Mouse (Mus musculus) MEL (cell line): Measurements from ENCODE around the gene Fbxl5. TPM values are rescaled to one million over a fixed set of nuclear protein-coding genes. Genes with fewer than 3 reads are reported as not detected.
A peak's percentile ranks its signal among the peaks of the same experiment; 100 is the strongest.

ENCODE experiments used
- DNase-seq: peaks from one replicate; pipeline ENCODE4 v3.0.0; 2011; ENCODE audit warnings: low read depth, low spot score
- H3K27ac ChIP-seq: 2 replicates; pipeline ENCODE4 v1.5.1; 2012; ENCODE audit warnings: low read depth, mild to moderate bottlenecking, control low read depth, low read length, moderate library complexity; ENCODE audit not compliant: control insufficient read depth
- H3K27me3 ChIP-seq, 2 experiments: fragments of 150-350 bp in 1 of 2; sonication (generic) in 1 of 2; 2 replicates each; pipeline ENCODE4 v1.6.1; 2012; ENCODE audit warnings: low read length in 2 of 2, mild to moderate bottlenecking in 2 of 2, improper control_type of control experiment in 1 of 2, moderate library complexity in 1 of 2; ENCODE audit not compliant: insufficient read depth in 2 of 2, control insufficient read depth in 1 of 2
- H3K36me3 ChIP-seq, 2 experiments: 2 replicates each; pipeline ENCODE4 v1.6.1; 2012 to 2014; ENCODE audit warnings: low read length in 2 of 2, improper control_type of control experiment in 1 of 2, inconsistent platforms in 1 of 2, mild to moderate bottlenecking in 1 of 2; ENCODE audit not compliant: insufficient read depth in 2 of 2, control insufficient read depth in 1 of 2
- H3K4me1 ChIP-seq, 2 experiments: fragments of 150-350 bp in 1 of 2; sonication (generic) in 1 of 2; 2 replicates each; pipeline ENCODE4 v1.6.1; 2012; ENCODE audit warnings: low read length in 2 of 2, improper control_type of control experiment in 1 of 2, mild to moderate bottlenecking in 1 of 2; ENCODE audit not compliant: insufficient read depth in 2 of 2, control insufficient read depth in 1 of 2
- H3K4me3 ChIP-seq, 2 experiments: fragments of 150-350 bp in 1 of 2; sonication (generic) in 1 of 2; 2 replicates each; pipeline ENCODE4 v1.5.1; 2012; ENCODE audit warnings: low read depth in 2 of 2, low read length in 2 of 2, mild to moderate bottlenecking in 2 of 2, moderate library complexity in 2 of 2, control low read depth in 1 of 2, improper control_type of control experiment in 1 of 2; ENCODE audit not compliant: control insufficient read depth in 1 of 2, insufficient read depth in 1 of 2
- H3K79me2 ChIP-seq: 2 replicates; pipeline ENCODE4 v1.6.1; 2012; ENCODE audit warnings: mild to moderate bottlenecking, low read length, moderate library complexity; ENCODE audit not compliant: control insufficient read depth, poor library complexity, insufficient read depth
- H3K9ac ChIP-seq: 2 replicates; pipeline ENCODE4 v1.6.1; 2012; ENCODE audit warnings: low read depth, mild to moderate bottlenecking, control low read depth, low read length, moderate library complexity; ENCODE audit not compliant: control insufficient read depth, poor library complexity, severe bottlenecking
- H3K9me3 ChIP-seq: fragments of 150-350 bp; sonication (generic); replicated peaks from 2 replicates; pipeline ENCODE4 v1.6.1; 2012; ENCODE audit warnings: mild to moderate bottlenecking, low read length, improper control_type of control experiment, moderate library complexity; ENCODE audit not compliant: insufficient read depth
- E2F4 ChIP-seq: IDR thresholded peaks from 2 replicates; pipeline ENCODE4 v1.6.1; 2011; ENCODE audit warnings: low read depth, low read length, improper control_type of control experiment, borderline replicate concordance
- ELF1 ChIP-seq: IDR thresholded peaks from 2 replicates; pipeline ENCODE4 v1.6.1; 2014; ENCODE audit warnings: low read depth, mild to moderate bottlenecking, inconsistent platforms, low read length, improper control_type of control experiment, moderate library complexity
- EP300 ChIP-seq, 2 experiments: IDR thresholded peaks; 2 replicates each; pipeline ENCODE4 v1.6.1; 2011; ENCODE audit warnings: improper control_type of control experiment in 2 of 2, low read length in 2 of 2, low read depth in 1 of 2, mild to moderate bottlenecking in 1 of 2
- ETS1 ChIP-seq: IDR thresholded peaks from 2 replicates; pipeline ENCODE4 v1.6.1; 2012; ENCODE audit warnings: low read depth, mild to moderate bottlenecking, inconsistent platforms, low read length, improper control_type of control experiment, moderate library complexity
- GATA1 ChIP-seq: IDR thresholded peaks from 2 replicates; pipeline ENCODE4 v1.6.1; 2011; ENCODE audit warnings: low read depth, low read length, improper control_type of control experiment
- KAT2A ChIP-seq: conservative IDR thresholded peaks from 2 replicates; pipeline ENCODE4 v1.6.1; 2012; ENCODE audit warnings: low read depth, low read length, improper control_type of control experiment, inconsistent platforms
- MAFK ChIP-seq: IDR thresholded peaks from 2 replicates; pipeline ENCODE4 v1.6.1; 2011; ENCODE audit warnings: low read depth, mild to moderate bottlenecking, low read length, improper control_type of control experiment, borderline replicate concordance
- MEF2A ChIP-seq: IDR thresholded peaks from 2 replicates; pipeline ENCODE4 v1.6.1; 2014; ENCODE audit warnings: low read depth, mild to moderate bottlenecking, inconsistent platforms, low read length, improper control_type of control experiment; ENCODE audit not compliant: poor library complexity, insufficient replicate concordance, severe bottlenecking; ENCODE audit errors: extremely low read depth
- NRF1 ChIP-seq: IDR thresholded peaks from 2 replicates; pipeline ENCODE4 v1.6.1; 2014; ENCODE audit warnings: low read depth, mild to moderate bottlenecking, inconsistent platforms, low read length, improper control_type of control experiment, moderate library complexity; ENCODE audit not compliant: poor library complexity, insufficient read depth, severe bottlenecking
- RCOR1 ChIP-seq: IDR thresholded peaks from 2 replicates; pipeline ENCODE4 v1.6.1; 2012; ENCODE audit warnings: low read depth, mild to moderate bottlenecking, inconsistent platforms, low read length, improper control_type of control experiment
- SIN3A ChIP-seq: IDR thresholded peaks from 2 replicates; pipeline ENCODE4 v1.6.1; 2012; ENCODE audit warnings: low read length, improper control_type of control experiment, inconsistent platforms
- TAL1 ChIP-seq: IDR thresholded peaks from 2 replicates; pipeline ENCODE4 v1.6.1; 2012; ENCODE audit warnings: mild to moderate bottlenecking, inconsistent platforms, low read length, moderate library complexity, mixed read lengths
- TCF12 ChIP-seq: IDR thresholded peaks from 2 replicates; pipeline ENCODE4 v1.6.1; 2014; ENCODE audit warnings: low read depth, mild to moderate bottlenecking, inconsistent platforms, low read length, improper control_type of control experiment, moderate library complexity
- ZMIZ1 ChIP-seq: IDR thresholded peaks from 2 replicates; pipeline ENCODE4 v1.6.1; 2012; ENCODE audit warnings: low read depth, mild to moderate bottlenecking, inconsistent platforms, low read length, improper control_type of control experiment, moderate library complexity
- ZNF384 ChIP-seq: IDR thresholded peaks from 2 replicates; pipeline ENCODE4 v1.6.1; 2012; ENCODE audit warnings: low read depth, mild to moderate bottlenecking, inconsistent platforms, low read length, improper control_type of control experiment
- polyA plus RNA-seq, 2 experiments: library from polyadenylated mRNA; stranded (reverse) in 1 of 2; unstranded in 1 of 2; fragments of >175 nt in 1 of 2; fragments of >200 nt in 1 of 2; gene quantifications; 2 replicates each; pipeline versions ENCODE4 v1.2.1 to v1.2.4; 2012; ENCODE audit warnings: low replicate concordance in 2 of 2, low read depth in 1 of 2; ENCODE audit not compliant: insufficient read length in 2 of 2, insufficient read depth in 1 of 2, missing spikeins in 1 of 2
- total RNA-seq: library from RNA; depleted of rRNA; stranded (reverse); fragments of 300-350 nt; gene quantifications from 2 replicates; pipeline ENCODE4 v1.2.3, GENCODE M21; 2012

Gene Fbxl5
- total and polyA plus RNA-seq, 3 experiments, result 22.8 to 25.7 TPM; not detected in 1

DNA sequence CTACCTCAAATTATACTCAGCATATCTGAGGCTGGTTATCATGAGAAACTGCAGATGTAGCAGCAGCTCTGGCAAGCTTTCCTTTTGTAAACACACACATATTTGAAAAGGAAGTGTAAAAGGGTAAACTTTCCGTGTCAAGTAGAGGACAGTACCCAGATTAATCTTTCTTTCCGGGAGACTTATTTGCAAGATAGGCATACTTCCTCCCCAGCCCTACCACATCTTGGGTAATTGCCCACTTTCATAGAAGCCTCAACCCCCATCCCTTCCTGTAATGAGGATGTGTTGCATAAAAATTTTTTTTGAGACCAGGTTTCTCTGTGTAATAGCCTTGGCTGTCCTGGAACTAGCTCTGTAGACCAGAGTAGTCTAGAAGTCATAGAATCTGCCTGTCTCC lies 34.3 kb upstream of the Fbxl5 start:
- H3K4me1 ChIP-seq, result peaks cover 3 to 11% of the 10 kb centered on the region in 2 experiments
- peaks cover 0 to 9% of the 10 kb centered on the region in 2 experiments; a peak in 2 of 4 replicates for H3K36me3 ChIP-seq
- TF ChIP-seq E2F4, result no peak
- peak; percentile 67; the same call in 1 of the 2 replicates for TF ChIP-seq ZNF384
- TF ChIP-seq TAL1, result no peak
- 0 out of 2 replicates have a peak, but pooled peaks have one; percentile 54 for TF ChIP-seq SIN3A
- no peak for TF ChIP-seq KAT2A
- peak; percentile 86 for TF ChIP-seq RCOR1
- TF ChIP-seq ELF1, result no peak
- TF ChIP-seq ETS1, result peak; percentile 83
- TF ChIP-seq MEF2A, result peak; percentile 8; the same call in 1 of the 2 replicates
- TF ChIP-seq MAFK, result peak; percentile 46; the same call in 1 of the 2 replicates
- TF ChIP-seq GATA1, result peak; percentile 73
- no peak for TF ChIP-seq ZMIZ1
- TF ChIP-seq TCF12, result peak; percentile 75
- peak; percentile 78 to 85 for TF ChIP-seq EP300 (IDR thresholded peaks at IDR 0.05; ENCODE audit: low read depth in 1 of 2, low read length in 2 of 2)
- no peaks in the 10 kb centered on the region for H3K79me2 ChIP-seq
- peak overlapping the region; percentile 16; the same call in 1 of the 2 replicates for H3K27ac ChIP-seq
- H3K9ac ChIP-seq, result no peak overlapping the region
- peak; percentile 78 for DNase-seq
- H3K4me3 ChIP-seq, result no peak overlapping the region
- H3K9me3 ChIP-seq, result no peaks in the 10 kb centered on the region
- no peaks in the 10 kb centered on the region for H3K27me3 ChIP-seq

DNA sequence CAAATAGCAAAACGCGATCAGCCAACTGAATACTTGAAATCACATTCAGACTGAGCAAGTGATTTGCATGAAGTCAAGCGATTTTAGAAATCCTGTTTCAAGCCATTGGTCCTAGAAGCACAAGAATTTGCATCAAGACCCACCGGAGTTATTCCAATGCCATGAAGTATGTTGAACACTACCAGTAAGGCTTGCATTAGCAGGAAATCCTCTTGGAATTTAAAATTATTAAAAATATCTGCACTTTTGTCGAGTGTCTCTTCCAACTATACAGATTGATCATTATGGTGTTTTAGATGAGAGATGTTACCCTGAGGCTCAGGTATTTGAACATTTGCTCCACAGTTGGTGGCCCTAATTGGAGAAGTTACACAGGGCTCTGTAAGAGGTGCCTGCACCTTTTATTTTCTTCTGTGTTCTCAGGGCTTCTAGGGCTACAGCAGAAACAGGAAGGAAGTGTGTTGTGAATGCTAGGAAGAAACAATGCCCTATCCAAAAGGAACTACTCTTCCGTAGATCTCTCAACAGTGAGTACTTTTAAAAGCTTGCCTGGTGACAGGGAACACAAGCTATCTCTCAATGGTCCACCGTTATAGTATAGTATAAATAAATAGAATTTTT lies 32.5 kb upstream of the Fbxl5 start:
- Histone ChIP-seq H3K4me1 (peaks cover 3 to 7% of the 10 kb centered on the region in 2 experiments), H3K9ac (no peak overlapping the region), H3K36me3 (peaks cover 0 to 9% of the 10 kb centered on the region in 2 experiments; a peak in 2 of 4 replicates), H3K27me3 (no peaks in the 10 kb centered on the region), H3K9me3 (no peaks in the 10 kb centered on the region), H3K79me2 (no peaks in the 10 kb centered on the region), H3K4me3 (no peak overlapping the region), H3K27ac (no peak overlapping the region)
- TF ChIP-seq NRF1, result no peak
- no peak for DNase-seq
